Mouse (Mus musculus) adrenal gland, postnatal 10 days (tissue): ENCODE data around the gene Nxf3. TPM values are rescaled to one million over a fixed set of nuclear protein-coding genes. Genes with fewer than 3 reads are reported as not detected.
A peak's percentile ranks its signal among the peaks of the same experiment; 100 is the strongest.

ENCODE experiments used
- DNase-seq: peaks from one replicate; pipeline ENCODE4 v3.0.0; 2021; ENCODE audit warnings: mixed read lengths
- long read RNA-seq, 2 experiments: library from polyadenylated mRNA; stranded (forward); transcript quantifications; one replicate each; pipeline ENCODE4 v2.0.0; 2021
- total RNA-seq, 2 experiments: library from RNA; stranded (reverse); gene quantifications; 2 replicates each; pipeline ENCODE4 v1.2.3; 2021

Nxf3 gene
- not detected for total RNA-seq
- long read RNA-seq, experiment 1, result 0 reads
- long read RNA-seq, experiment 2, result 0 reads

DNA sequence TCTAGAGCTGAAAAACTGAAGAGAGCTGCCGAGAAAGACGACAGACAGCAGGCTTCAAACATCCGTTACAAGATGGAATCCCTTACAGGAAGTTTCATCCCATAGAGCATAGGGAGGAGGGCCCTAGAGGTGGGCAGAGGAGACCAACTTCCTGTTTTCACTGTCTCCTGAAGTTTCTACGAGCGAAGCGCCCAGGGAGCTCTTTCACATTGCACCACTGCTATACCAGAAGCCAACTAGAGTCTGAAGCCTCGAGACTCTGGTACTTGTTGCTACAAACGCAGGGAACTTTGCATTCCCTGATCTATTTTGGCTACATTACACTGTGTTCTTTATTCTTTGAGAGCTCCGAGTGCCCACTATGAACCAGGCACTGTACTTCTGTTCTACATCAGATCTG is at the start of gene Nxf3:
Nxf3 (minus strand) TSS at position 101 of the 400 bp plus-strand sequence.
- DNase-seq, result no peak

DNA sequence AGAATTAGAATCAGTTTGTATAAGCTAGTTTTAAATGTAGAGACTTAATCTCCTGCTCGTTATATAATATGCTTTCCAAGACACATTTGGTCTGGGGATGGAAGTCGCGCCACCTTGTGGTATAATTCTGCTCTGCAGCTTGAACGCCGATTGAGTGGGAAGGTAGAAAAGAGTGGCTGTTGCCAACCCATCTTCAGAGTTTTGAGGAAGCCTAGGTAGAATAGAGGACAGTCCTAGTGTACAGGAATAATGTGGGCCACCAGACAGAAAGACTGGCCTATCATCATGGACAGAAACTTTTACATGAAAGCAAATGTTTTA is 42.6 kb upstream of the Nxf3 start:
- peak; percentile 66 for DNase-seq

DNA sequence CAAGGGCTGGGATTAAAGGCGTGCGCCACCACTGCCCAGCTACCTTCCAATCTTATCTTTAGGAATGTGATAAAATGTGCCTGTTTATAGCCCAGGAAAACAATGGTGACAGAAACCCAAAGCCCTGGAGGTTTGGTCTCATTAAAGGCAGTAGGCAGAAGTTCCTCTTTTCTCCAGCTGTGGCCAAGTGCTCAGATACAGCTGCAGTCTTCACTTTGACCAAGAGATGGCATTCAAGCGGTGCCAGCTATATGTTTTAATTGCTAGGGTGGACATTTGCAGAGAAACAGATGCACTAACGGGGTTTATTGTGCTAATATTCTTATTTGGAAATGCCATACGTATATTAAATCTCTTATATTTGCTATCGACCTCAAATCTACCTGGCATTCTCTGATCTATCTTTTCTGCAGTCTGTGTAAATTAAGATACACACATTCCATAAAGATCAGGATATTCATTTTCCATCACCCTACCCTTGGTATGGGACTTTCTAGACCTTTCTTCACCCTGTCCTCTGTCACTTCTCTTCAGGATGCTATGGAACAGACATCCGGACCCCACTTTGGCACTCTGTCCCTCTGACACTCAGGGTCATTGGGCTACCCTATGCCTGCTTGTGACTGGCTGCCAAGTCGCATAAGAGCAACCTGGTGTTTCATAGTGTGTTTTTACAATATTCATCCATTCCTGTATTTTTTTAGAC is 42.1 kb upstream of the Nxf3 start:
- no peak for DNase-seq

DNA sequence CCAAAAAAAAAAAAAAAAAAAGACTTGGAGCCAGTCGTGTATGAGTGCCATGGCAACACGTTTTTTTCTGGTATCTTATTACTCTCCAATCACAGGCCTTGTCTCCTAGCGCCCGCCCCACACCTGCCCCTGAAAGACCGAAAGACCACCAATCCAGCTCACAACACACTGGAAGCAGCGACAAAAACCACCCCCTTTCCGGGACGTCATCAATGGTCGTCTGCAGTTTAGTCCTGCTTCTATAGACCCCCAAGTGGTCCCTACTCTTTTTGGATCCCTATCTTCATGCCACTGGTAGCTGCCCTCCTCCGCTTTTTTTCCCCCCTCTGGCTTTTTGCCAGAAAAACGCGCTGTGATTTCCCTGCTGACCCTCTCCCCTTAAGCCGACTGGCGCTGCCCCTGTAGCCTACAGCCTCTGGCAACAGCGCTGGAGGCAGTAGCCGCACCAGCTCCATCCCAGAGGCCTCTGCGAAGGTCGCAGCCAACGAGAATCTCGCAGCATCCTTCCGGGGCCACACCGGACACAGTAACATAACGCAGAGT is 30.4 kb upstream of the Nxf3 start:
- DNase-seq, result peak; percentile 50

DNA sequence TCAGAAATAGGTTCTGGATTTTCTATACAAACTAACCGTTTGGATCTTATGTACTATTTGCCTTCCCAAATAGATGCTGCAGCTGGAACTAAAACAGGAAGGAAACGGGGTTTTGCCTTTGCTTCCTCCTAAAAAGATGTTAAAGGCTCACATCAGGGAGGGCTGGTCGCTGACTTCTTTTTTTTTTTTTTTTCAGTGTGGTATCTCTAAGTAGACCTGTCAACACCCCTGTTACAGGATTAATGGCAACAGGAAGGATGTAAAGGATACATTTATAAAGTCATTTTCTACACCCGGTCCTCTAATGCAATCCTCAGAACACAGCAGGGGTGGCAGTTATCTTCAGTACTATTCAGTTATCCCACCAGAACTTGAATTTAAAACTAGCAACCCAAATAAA is 30.0 kb upstream of the Nxf3 start:
- DNase-seq, result no peak

DNA sequence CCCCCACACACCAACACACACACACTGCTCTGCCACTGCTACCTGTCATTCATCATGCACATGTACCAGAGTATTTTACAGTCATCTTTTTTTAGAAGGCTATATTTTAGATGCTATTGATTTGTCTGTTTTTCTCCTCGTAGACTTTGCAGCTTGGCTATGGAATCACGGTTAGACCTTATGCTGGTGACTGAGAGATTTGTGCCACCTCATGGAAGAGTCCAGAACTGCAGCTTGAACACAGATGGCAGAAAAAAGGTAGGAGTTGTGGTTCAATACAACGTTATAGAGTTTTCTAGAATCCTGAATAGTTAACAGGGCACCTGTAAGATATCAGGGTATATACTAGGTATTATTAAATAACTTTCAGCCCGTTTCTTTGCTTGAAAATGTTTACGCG is 22.9 kb upstream of the Nxf3 start:
- peak; percentile 51 for DNase-seq

DNA sequence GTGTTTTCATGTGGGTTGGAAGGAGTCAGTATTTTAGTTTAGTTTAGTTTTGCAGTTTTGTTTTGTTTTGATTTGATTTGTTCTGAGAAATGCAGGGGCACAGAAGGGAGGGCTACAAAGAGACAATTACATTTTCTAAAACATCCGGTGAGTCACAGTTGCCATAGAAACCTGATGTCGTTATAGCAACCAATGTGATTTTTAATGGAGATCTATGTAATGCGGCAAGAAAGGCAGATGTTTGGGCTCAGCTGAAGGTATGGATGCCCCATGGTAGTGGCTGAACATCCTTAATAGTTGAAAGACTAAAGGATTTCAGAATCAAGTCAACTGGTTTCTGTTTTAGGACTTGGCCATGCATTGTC is 19.7 kb upstream of the Nxf3 start:
- DNase-seq, result no peak

DNA sequence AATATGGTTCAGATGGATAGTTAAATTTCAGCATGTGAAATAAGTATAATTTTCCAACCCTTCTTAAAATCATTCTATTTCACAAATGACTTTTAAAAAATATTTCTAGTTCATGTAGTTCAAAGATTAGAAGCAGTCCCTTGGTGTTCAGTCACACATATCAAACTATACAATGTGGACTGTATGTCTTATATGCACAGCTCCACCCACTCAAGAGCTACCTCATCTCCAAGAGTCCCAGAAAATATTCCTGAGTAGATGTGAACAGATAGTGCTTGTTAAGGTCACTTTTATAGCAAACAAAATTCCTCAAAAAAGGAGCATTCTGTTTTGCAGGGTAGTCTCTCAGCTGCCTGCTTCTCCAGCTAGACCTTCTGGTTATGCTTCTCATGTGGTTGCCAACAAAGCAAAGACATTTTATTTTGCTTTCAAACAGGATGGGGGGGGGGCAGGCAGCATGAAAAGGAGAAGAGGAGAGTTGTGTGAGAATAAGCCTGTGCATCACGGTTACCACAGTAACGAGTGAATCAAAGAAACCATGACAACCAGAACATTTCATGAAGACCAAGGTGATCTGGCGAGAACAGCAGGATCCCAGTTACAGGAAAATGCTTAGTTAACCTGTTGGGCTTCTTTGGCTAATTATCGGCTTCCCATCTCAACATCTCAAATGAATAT is 19.1 kb upstream of the Nxf3 start:
- DNase-seq, result no peak

DNA sequence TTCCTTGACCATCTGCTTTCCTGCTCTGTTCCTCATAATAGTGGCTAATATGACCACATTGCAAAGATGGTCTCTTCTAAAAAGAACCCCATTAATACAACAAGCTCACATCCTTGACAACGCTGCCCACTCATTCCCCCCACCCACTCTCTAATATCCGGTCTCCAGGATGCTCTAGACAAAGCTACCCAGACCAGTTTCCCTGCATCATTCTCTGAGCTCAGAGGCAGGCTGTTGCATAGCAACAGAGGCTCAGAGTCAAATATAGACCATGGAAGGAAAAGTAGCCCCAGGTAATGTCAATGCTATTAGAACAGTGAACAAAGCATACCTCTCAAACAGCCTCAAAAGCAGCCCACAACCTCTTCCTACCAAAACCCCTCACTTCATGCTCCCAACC is 9.4 kb upstream of the Nxf3 start:
- DNase-seq, result no peak

DNA sequence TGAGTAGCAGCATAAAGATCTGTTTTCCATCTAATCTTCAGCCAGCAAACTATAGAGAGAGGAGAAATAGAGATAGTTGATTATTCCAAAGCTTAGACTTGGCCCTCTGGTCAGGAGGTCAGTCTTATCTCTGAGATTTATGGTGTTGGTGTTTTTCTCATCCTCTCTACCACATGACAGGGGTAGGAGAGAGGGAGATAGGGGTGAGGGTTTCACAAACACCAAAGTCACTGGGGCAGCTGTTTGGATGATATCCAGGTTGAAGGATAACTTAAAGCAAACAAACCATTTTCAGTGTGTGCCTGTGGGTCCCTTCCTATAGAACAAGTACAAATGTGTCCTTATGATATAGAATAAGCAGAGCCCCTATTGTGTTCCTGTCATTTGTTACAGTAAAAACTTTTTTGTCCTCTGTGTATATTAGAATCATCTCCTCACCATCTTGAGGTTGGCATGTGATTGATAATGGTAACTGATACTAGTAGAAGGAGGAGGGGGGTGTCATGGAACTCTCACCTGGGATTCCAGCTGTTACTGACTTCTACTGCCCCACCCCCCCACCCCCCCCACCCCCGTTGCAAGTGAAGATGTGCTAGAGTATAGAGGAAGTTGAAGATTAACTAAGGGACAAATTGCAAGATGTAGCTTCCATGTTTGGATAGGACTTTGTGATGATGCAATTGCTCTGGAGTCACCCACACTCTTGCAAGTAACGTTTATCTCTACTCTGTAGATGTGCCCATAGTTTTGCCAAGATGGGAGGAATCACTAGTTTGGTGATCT is 7.6 kb upstream of the Nxf3 start:
- DNase-seq, result no peak

DNA sequence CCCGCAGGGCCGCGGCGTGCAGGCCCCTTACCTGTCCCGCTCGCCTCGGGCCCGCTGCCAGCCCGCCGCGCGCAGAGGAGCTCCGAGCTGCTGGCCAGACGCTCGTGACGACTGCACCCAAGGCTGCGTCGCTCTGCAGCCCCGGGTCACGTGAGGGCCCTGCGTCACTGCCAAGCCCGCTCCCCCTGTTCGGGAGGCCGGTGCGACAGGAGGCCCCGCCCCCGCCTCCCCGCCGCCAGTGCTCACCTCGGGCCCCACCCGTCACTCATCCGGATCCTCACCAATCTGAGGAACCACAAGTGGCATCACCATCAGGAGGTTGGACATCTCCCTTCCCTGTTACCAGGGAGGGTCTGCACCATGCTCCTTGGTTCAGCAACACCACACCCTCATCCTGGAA is 17.0 kb downstream of the Nxf3 start, which contains the start of gene Bex2:
Bex2 (minus strand) TSS at position 217 of the 400 bp plus-strand sequence.
- DNase-seq, result peak; percentile 8

DNA sequence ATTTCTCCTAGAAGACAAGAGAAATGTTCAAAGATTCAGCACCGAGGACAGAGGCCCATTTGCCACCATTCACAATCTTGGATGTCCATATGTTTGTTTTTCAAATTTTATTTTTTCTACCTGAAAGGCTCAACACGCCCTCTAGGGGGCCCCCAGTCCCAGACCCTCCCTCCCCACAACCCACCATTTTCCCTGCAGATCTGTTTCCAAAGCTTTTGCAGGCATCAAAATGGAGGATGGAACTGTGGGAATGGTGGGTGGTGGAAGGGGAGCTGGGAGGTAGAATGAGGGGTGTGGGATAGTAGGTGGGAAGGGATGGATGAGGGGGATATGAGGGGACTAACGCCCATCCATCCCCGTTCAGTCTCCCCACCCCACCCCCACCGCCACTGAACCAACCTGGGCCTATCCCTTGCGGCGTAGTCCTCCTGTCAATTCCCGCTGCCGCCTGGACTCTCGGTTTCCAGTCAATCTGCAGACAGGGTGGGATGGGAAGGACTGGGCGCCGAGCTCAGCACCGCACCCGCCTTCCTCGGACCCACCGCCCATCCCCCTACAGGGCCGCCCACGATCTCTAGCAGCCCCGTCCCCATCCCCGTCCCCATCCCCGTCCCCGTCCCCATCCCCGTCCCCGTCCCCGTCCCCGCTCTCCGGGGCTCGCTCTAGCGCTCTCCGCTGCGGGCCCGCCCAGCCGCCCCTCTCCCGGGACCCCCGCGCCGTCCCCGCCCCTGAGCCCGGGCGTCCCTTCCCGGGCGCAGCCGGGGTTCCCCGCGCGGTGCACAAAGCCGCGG is 17.7 kb downstream of the Nxf3 start:
- DNase-seq, result peak; percentile 13

DNA sequence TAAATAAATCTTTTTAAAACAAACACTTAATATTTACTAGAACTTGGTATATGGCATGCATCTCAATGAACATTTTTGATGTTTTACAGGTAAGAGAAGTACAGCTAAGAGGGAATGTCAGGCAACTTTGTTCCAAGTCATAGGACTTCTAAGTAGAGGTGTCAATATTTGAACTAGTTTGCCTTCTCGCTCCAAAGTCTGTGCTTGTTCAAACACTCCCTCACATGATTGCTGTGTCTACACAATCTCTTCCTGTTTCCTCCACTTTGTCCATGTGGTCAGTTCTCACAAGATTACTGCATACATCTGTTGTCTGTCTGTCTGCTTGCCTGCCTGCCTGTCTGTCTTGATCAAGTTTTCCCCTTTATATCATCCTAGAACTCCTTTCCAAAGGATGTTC is 24.4 kb downstream of the Nxf3 start:
- DNase-seq, result no peak

DNA sequence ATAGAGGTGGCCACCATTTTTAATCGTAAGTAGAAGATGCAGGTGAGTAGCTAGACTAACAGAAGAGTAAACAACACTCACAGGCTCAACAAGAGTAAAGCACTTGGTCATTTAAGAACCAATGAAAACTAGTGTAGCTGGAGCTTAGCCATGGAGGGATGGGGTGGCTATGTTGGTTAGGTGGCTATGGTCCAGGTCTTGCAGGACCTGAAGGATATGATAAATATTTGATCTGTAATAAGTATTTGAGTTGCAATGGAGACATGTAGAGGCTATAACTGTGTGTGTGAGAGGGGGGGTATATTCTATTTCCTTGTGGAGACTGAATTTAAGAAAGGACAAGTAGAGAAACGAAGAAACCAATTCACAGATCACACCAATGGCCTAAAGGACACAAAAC is 33.8 kb downstream of the Nxf3 start:
- no peak for DNase-seq

DNA sequence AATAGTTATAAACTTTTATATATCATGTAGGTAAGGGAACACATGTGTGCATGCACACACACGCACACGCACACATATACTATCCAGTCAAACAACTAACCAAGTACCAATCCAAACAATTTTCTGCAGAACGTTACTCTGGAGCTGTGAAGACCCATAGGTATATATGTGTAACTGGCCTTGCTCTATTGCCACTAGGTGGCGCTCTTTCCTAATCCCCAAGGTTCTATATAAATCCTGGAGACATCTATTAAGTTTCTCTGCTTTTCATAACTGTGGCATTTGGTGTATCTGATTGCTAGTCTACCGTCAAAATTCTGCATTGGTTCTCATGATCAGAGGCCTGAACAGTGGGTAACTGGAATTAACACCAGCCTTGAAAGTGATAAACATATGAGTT is 37.5 kb downstream of the Nxf3 start:
- DNase-seq, result peak; percentile 61

DNA sequence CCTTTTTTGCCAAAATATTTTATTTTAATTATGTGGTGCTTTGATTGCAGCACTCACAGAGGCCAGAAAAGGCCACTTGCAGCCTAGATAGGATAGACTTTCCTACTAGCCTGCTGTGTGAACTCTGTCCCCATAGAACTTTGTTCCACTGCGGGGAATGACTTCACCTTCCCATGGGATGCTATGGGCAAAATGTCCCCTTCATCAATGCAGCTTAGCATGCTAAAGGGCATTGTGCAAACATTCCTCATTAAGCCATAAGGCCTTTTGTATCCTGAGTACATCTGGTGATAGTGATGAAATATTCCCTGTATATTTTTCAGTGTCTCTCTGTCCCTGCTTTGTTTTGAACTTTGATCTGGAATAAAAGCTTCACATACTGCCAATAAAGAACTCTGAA is 41.3 kb downstream of the Nxf3 start:
- peak; percentile 14 for DNase-seq

DNA sequence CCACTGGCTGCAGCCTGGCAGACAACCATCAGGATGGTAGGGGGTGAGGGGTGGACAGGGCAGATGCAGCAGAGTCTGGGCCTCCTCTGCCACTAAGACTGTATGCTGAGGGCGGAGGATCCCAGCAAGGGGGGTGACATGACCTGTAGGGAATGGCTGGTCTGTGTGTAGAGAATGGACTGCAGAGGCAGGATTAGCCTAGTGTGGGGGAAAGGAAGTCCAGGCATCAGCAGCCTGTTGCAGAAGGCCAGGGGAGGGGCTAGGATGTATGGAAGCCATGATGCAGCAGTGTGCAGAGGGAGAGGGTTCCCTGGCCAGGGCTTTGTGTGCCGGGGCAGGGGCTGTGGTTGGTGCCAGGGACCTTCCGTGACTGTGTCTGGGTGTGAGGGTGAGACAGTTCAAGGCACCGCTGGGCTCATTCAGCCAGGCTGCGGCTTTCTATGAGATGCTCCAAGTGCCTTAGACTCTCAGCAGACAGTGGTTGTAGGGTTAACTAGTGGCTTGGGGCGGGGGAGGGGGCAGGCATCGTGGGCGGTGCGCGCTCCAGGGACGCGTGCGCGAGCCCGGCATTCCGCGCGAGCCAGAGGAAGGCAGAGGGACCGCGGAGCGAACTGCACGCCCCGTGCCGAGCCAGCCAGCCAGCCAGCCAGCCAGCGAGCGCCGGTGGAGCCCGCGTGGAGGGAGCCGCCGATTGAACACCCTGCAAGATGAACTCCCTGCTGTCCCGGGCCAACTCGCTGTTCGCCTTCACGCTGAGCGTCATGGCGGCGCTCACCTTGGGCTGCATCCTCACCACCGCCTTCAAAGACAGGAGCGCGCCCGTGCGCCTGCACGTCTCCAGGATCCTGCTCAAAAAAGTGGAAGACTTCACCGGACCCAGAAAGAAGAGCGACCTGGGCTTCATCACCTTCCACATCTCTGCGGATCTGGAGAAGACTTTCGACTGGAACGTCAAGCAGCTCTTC is 52.0 kb downstream of the Nxf3 start, which contains the start of gene Arxes1:
Arxes1 (plus strand) TSS at position 569 of the 965 bp plus-strand sequence.
- DNase-seq, result peak; percentile 31

DNA sequence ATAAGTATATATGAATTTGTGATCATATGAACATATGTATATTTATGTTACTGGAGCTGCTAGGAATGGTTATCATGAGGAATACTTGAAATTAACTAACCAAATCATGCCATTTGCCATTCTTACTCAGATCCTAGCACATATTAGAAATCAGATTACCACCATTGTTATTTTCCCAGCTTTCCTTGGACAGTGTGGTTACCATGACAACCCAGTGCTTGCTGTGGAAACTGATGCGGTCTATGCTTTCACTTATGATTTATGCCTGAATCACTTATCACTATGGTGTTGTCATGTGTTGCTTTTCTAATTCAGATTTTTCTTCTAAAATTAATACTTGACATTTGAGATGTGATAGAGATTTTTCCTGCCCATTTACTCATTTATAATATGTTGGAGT is 54.7 kb downstream of the Nxf3 start:
- DNase-seq, result no peak
